Mouse (Mus musculus) adrenal gland, adult 2 months (tissue): ENCODE measurements around the gene Prr18. TPM values are rescaled to one million over a fixed set of nuclear protein-coding genes. Genes with fewer than 3 reads are reported as not detected.
"Not testable (repeated sequence)": the region's sequence is repeated elsewhere in the genome, so short reads cannot be mapped to it uniquely, and the experiment has no call there.

ENCODE experiments used
- DNase-seq: peaks from one replicate; pipeline ENCODE4 v3.0.0; 2021
- long read RNA-seq: library from polyadenylated mRNA; stranded (forward); transcript quantifications from one replicate; pipeline ENCODE4 v2.0.0, GENCODE M21; 2021
- polyA plus RNA-seq: library from polyadenylated mRNA; depleted of rRNA; stranded (reverse); fragments of >200 nt; gene quantifications from 2 replicates; pipeline ENCODE4 v1.2.3, GENCODE M21; 2012; rRNA removed
- total RNA-seq, 2 experiments: library from RNA; stranded (reverse); gene quantifications; 2 replicates each; pipeline ENCODE4 v1.2.3; 2021

Gene Prr18
- total RNA-seq (under 1 TPM; 0.14 to 0.49 TPM), polyA plus RNA-seq (0.25 and 0.38 TPM in 2 replicates)
- long read RNA-seq, result 0 reads

GRCm38 (mm10) chr17:8337159-8337558 is at the start of gene Prr18:
Gene Prr18 (plus strand): TSS chr17:8337459.
- DNase-seq, result not testable (repeated sequence)

DNA sequence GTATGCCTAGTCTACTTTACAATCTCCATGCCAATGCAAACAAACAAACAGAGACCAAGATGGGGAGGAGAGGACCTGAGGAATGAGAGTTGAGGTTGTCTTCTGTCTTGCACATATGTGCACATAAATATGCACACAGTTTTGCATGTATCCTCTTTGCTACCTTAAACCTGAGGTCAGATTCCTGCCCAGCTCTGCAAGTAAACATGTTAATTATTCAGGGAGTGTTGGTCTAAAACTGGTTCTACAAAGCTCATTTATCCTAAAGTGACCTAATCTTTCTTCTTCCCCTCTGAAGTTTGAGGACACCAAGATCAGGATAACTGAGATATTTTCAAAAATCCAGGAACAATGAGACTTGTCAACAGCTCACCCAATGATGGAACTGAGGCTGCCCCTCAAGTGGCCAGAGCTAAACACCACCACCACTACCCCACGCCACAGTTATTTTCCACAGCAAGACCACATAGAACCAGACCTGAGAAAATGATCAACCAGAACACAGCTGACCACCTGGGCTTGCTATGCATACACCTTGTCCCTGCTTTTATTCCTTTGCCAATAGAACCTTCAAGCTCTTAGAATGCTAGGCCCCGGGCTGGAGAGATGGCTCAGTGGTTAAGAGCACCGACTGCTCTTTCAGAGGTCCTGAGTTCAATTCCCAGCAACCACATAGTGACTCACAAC is 47.1 kb upstream of the Prr18 start:
- DNase-seq, result no peak

- DNase-seq, result peak; percentile 69
These were observed 46.5 kb upstream of the Prr18 start for GRCm38 (mm10) chr17:8290736-8291135.

GRCm38 (mm10) chr17:8295825-8296224 is 41.4 kb upstream of the Prr18 start:
- no peak for DNase-seq

- no peak for DNase-seq
These were observed 40.9 kb upstream of the Prr18 start for GRCm38 (mm10) chr17:8296313-8296844.

DNA sequence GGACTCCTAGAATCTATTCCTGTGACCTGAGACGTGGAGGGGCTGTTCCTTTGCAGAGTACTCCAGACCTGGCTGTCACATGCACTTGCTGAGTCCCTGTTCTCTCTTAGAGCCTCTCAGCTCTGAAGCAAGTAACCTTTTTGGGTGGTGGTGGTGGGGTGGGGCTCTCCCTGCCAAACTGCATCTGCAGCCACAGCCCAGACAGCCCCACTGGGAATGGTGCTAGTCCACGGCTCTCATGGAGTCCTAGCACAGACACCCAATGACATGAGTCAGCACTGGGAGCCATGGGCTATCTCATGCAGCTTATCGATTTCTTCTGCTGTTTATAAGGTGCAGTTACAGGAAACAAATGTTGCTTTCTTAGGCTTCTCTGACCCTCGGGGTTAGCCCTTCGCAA is 39.5 kb upstream of the Prr18 start:
- DNase-seq, result no peak

- DNase-seq, result no peak
These were observed 39.0 kb upstream of the Prr18 start for GRCm38 (mm10) chr17:8298281-8298680.

DNA sequence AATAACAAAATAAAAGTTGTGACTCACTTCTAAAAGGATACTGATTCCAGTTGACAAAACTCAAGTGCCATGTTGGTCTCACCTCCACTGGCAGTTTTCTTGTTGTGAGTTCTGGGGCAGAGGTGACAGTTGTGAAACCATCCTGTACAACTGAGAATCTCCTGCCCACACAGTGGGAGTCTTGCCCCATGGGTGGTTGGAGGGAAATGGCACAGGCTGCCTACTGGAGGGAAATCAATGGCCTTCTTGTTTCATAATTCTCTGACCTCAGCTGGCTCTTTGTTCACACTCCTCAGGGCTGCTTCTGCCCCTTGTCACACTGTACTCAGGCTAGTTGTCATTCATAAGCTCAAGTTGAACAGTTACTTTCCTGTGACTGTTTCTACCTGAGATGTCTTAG is 37.7 kb upstream of the Prr18 start:
- DNase-seq, result peak; percentile 40

DNA sequence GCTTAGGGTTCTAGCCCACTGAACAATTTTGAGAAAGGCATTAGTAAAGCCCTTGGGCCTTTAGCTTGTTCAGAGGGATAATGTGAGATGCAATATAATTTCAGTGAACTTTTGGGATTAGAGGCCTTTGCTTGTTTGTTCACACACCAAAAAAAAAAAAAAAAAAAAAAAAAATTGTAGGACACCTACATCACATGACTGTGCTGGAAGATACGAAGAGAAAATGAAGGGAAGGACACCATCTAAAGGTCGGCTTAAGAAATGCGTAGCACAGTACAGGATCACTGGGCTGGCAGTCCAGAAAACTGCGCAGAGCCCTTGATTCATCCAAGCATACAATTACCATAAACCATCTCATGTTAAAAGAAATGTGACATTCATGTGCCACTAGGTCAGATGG is 35.7 kb upstream of the Prr18 start:
- no peak for DNase-seq

GRCm38 (mm10) chr17:8302772-8303438 is 34.4 kb upstream of the Prr18 start:
- no peak for DNase-seq

DNA sequence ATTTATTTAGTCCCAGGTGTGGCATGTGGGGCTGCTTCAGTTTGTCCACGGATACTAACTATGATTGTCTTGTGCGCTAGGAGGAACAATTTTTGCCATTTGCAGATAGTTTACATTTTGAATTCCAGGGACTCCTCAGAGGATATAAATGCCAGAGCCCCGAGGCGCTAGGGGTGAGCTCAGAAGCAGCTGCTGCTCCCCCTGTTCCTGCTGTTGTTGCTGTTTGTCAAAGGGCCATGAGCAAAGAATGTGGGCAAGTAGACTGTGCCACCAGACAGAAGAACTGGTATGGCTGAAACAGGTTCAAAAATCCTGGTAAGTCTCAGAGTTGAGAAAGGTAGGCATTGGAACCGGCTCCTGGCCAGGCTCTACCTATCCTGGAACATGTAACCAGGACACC is 33.6 kb upstream of the Prr18 start:
- DNase-seq, result no peak

DNA sequence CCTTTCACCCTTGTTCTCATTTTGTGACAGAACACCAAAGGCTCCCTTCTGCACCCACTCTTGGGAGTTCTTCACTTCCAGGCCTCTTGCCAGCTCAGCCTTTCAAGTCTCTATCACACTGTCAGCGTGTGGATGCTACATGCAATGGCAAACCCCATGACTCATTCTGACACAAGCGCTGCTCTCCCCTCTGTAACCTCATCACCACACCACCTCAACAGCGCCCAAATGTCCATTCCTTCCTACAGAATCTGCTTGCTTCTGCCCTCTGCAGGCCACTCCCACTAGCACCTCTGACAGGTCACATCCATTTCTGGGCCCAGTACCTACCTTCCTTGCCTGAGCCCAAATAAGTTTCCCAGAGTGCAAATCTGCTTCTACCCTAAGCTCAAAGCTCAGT is 31.5 kb upstream of the Prr18 start:
- DNase-seq, result peak; percentile 41

- peak; percentile 98 for DNase-seq
These were observed 26.2 kb upstream of the Prr18 start, which contains the start of gene Sft2d1 for GRCm38 (mm10) chr17:8310838-8311614. Gene Sft2d1 (plus strand): TSS chr17:8311102.

DNA sequence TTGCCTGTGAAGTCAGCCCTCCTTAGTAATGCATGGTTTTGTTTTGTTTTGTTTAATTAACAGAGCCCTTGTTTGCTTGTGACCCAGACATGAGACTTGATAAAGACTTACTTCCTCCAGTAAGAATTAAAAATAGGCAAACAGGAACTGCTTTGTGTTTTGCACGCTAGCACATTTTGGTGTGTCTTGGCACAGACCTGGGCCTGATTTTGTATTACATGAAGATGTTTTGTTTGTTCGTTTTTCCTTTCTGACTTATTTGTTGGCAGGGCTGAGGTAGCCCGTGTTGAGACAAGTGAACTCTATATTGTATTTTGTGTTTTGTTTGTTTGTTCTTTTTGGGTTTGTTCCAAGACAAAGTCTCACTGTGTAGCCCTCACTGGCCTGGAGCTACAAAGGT is 25.5 kb upstream of the Prr18 start:
- DNase-seq, result no peak

- DNase-seq, result no peak
These were observed 23.3 kb upstream of the Prr18 start for GRCm38 (mm10) chr17:8313976-8314375.

DNA sequence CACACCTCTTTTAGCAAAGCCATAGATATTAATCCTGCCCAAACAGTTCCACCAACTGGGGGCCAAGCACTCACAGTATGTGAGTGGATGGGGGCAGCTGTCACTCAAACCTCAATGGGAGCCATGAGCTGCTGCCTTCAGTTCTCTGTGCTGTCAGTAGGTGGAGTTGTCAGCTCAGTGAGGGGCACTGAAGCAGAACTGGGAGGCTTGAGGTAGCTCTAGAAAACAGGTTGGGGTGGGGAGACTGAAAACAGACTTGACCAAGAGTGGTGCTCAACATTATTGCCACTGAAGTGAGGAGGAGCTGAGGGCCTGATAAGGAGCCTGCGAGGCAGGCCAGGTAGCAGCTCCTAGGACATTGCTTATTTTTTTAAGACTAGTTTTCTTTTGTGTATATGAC is 21.0 kb upstream of the Prr18 start:
- DNase-seq, result no peak

- not testable (repeated sequence) for DNase-seq
These were observed 10.4 kb upstream of the Prr18 start for GRCm38 (mm10) chr17:8326877-8327276.

DNA sequence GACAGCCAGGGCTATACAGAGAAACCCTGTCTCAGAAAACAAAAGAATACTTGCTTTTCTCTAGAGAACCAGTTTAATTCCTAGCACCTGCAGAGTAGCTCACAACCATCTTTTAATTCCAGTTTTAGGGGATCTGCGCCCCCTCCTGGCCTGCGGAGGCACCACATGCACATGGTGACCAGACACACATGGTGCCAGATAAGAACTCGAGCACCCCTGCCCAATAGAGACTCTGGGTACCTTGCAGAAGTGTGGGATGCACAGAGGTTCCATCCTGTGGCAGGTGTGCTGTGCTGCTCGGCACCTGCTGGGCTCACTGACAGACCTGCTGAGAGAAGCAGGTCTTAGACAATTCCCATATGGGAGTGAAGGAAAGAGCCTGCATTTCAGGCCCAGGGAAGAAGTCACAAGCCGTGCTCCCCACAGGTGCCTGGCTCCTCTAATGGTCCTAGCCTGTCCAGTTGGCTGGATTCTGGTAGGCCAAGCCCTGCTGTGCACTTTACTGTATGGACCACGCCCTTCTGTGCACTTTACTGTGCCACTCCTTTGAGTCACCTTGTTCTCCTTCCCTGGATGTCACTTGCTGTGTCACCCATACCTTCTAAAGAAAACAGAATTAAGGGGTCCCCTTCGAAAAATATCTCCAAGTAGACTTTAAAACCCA is 8.6 kb upstream of the Prr18 start:
- no peak for DNase-seq

GRCm38 (mm10) chr17:8330602-8331001 is 6.7 kb upstream of the Prr18 start:
- DNase-seq, result no peak

- no peak for DNase-seq
These were observed 2.6 kb downstream of the Prr18 start for GRCm38 (mm10) chr17:8339666-8340374.
